Mouse (Mus musculus) bone marrow, adult 2 months (tissue): ENCODE results near the gene Nprl3.

Experiments
- CTCF ChIP-seq: fragments of 200-500 bp; IDR thresholded peaks from 2 replicates; pipeline ENCODE4 v1.5.1; 2011; ENCODE audit warnings: low read length, control low read depth; ENCODE audit not compliant: control insufficient read depth, insufficient read depth
- POLR2A ChIP-seq: fragments of 200-500 bp; IDR thresholded peaks from 2 replicates; pipeline ENCODE4 v1.6.1; 2011; ENCODE audit warnings: low read depth, mild to moderate bottlenecking, control low read depth, low read length, borderline replicate concordance; ENCODE audit not compliant: control insufficient read depth

DNA sequence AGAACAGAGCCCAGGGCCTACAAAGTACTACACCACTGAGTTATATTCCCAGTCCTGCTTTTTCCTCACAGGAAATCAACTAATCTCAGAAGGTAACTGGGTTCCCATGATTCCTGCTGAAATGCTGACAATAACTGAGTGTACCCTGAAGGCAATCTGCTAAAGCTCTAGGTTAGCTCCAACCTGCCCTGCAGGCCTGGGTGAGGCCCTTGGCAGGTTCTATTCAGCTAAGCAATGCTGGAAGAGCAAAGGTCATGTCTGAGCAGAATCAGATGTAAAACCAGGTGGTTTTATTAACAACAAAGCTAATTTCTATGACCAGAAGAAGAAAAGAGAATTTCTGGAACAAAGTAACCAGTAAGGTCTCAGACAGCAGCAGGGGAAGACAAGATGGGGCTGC is 26.1 kb downstream of the Nprl3 start:
- no peak for TF ChIP-seq POLR2A
- TF ChIP-seq CTCF, result no peak
